Mouse (Mus musculus) gastrocnemius, postnatal 25 days (tissue): Measurements from ENCODE around the gene Gss. TPM values are rescaled to one million over a fixed set of nuclear protein-coding genes. Genes with fewer than 3 reads are reported as not detected.
A peak's percentile ranks its signal among the peaks of the same experiment; 100 is the strongest.

Experiments
- DNase-seq: peaks from one replicate; pipeline ENCODE4 v3.0.0; 2022
- microRNA-seq, 2 experiments: library from miRNA; unstranded; fragments of <30 nt; microRNA quantifications; one replicate each; pipeline ENCODE4 v1.2.0; 2021; ENCODE audit warnings: borderline replicate concordance in 2 of 2
- total RNA-seq, 2 experiments: library from RNA; stranded (reverse); gene quantifications; 1 replicate in 1 of 2; 2 replicates in 1 of 2; pipeline ENCODE4 v1.2.3; 2021

Gene Gss
- total RNA-seq, 2 experiments from 2014 or later = 5.6 to 5.9 TPM

GRCm38 (mm10) chr2:155515941-155516340 lies 76.7 kb downstream of the Gss start:
- DNase-seq = peak; percentile 31

- peak; percentile 73 for DNase-seq
These were observed 77.9 kb downstream of the Gss start for GRCm38 (mm10) chr2:155514666-155515065.

- DNase-seq = no peak
These were observed 79.1 kb downstream of the Gss start for GRCm38 (mm10) chr2:155513543-155513942.

Small RNA genes within 50 kb of the gene (microRNA-seq; reads per million reads assigned to microRNA genes)
- gene Mir499 = 598 to 799 reads per million in 2 experiments

Other genes starting within 250 kb of the Gss start
- 10 to 100 TPM; 19.7 to 24.9 TPM for gene Pigu, start 235.4 kb downstream of the Gss start, total RNA-seq
- gene Trp53inp2, start 211.8 kb downstream of the Gss start, total RNA-seq = 100 to 1,000 TPM; 406 to 449 TPM
- 10 to 100 TPM; 13.0 to 13.8 TPM for gene Ncoa6, start 118.9 kb downstream of the Gss start, total RNA-seq
- 10 to 100 TPM; 27.0 to 31.2 TPM for gene Acss2, start 74.9 kb downstream of the Gss start, total RNA-seq
- gene Ggt7, start 74.6 kb downstream of the Gss start, total RNA-seq = under 1 TPM; 0.41 to 0.80 TPM
- 1 to 10 TPM in 1 of 2 experiments, under 1 TPM in 1; 0.88 to 5.0 TPM for gene Myh7b, start 18.4 kb upstream of the Gss start, total RNA-seq
- 10 to 100 TPM; 84.3 to 86.1 TPM for gene Trpc4ap, start 99.6 kb upstream of the Gss start, total RNA-seq
- 1 to 10 TPM; 3.9 to 5.0 TPM for gene Edem2, start 136.7 kb upstream of the Gss start, total RNA-seq
- not detected for gene Gm17581, start 143.1 kb upstream of the Gss start, total RNA-seq
- gene Procr, start 158.3 kb upstream of the Gss start, total RNA-seq = 10 to 100 TPM in 1 of 2 experiments, 1 to 10 TPM in 1; 5.9 to 12.4 TPM
- not detected for gene Mmp24, start 182.5 kb upstream of the Gss start, total RNA-seq
- gene BC029722, start 226.6 kb upstream of the Gss start, total RNA-seq = 10 to 100 TPM; 22.3 to 25.3 TPM
- gene Eif6, start 234.1 kb upstream of the Gss start, total RNA-seq = 10 to 100 TPM; 38.6 to 45.3 TPM
- gene Fam83c, start 242.0 kb upstream of the Gss start, total RNA-seq = not detected